23 mouse cellular contexts compared by ENCODE assay signal in the genomic region with DNA sequence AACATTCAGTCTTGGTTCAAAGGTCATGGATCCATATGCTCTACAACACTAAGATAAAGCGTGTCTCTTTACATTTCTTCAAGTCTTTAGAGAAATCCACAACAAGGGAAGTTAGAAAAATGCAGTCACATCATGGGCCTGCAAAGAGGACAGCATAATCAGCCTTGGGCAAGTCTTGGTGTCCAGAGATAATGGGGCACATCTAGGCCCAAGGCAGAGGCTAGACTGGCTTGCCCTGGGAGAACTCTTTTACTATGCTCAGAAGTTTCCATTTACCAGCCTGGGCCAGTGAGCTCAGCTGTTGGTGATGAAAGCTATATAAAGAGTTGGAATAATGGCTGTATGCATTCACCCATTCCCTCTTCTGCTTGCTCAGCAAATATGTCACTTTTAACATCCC.
"Had no signal": no experiment of that assay in that cellular context is flagged by ENCODE, and none has a peak within 500 bp of the region (broad histone marks: within the 10 kb centered on the region; RNA-seq: fewer than 3 reads in every experiment).

No protein-coding gene starts in this region.

- H3K4me2 ChIP-seq: embryonic facial prominence, embryonic 12.5 days; embryonic facial prominence, embryonic 13.5 days; embryonic facial prominence, embryonic 15.5 days; forebrain, embryonic 12.5 days; forebrain, embryonic 13.5 days; forebrain, embryonic 15.5 days had no signal

- DNase-seq: cerebellum, adult 2 months; cerebellum, adult 8-10 months; cerebellum, adult 9-10 months; cerebellum, adult 9-11 months; cerebellum, postnatal 36 days; forebrain, postnatal 0 days; gastrocnemius, adult 2 months; gastrocnemius, postnatal 10 days; gastrocnemius, postnatal 14 days; gastrocnemius, postnatal 25 days; gastrocnemius, postnatal 36 days; heart, adult 2 months had no signal

- H3K27ac ChIP-seq: embryonic facial prominence, embryonic 10.5 days; embryonic facial prominence, embryonic 12.5 days; embryonic facial prominence, embryonic 13.5 days; embryonic facial prominence, embryonic 15.5 days; forebrain, embryonic 10.5 days; forebrain, embryonic 12.5 days; forebrain, embryonic 13.5 days; forebrain, embryonic 15.5 days; gastrocnemius, adult 2 months; heart, adult 2 months had no signal

- H3K9me3 ChIP-seq: embryonic facial prominence, embryonic 10.5 days; embryonic facial prominence, embryonic 12.5 days; embryonic facial prominence, embryonic 13.5 days; embryonic facial prominence, embryonic 15.5 days; forebrain, embryonic 10.5 days; forebrain, embryonic 12.5 days; forebrain, embryonic 13.5 days; forebrain, embryonic 15.5 days; heart, embryonic 10.5 days had no signal

- H3K27me3 ChIP-seq: embryonic facial prominence, embryonic 12.5 days; embryonic facial prominence, embryonic 13.5 days; embryonic facial prominence, embryonic 15.5 days; forebrain, embryonic 13.5 days; forebrain, embryonic 15.5 days had no signal

- H3K36me3 ChIP-seq: embryonic facial prominence, embryonic 10.5 days; embryonic facial prominence, embryonic 12.5 days; embryonic facial prominence, embryonic 13.5 days; embryonic facial prominence, embryonic 15.5 days; forebrain, embryonic 10.5 days; forebrain, embryonic 12.5 days; forebrain, embryonic 15.5 days; heart, embryonic 10.5 days had no signal

- H3K9ac ChIP-seq: embryonic facial prominence, embryonic 12.5 days; embryonic facial prominence, embryonic 13.5 days; embryonic facial prominence, embryonic 15.5 days; forebrain, embryonic 12.5 days; forebrain, embryonic 13.5 days; forebrain, embryonic 15.5 days; forebrain, postnatal 0 days had no signal

- ATAC-seq: forebrain, embryonic 13.5 days; forebrain, embryonic 15.5 days; forebrain, embryonic 16.5 days; forebrain, postnatal 0 days had no signal

- H3K4me3 ChIP-seq: embryonic facial prominence, embryonic 10.5 days; embryonic facial prominence, embryonic 12.5 days; embryonic facial prominence, embryonic 13.5 days; embryonic facial prominence, embryonic 15.5 days; erythroblast, embryonic 14.5 days; forebrain, embryonic 10.5 days; forebrain, embryonic 12.5 days; forebrain, embryonic 13.5 days; forebrain, embryonic 15.5 days; gastrocnemius, adult 2 months; heart, adult 2 months; heart, embryonic 10.5 days had no signal
